Mouse (Mus musculus) CD4-positive, CD25-positive, alpha-beta regulatory T cell, adult 9 weeks (primary cell): Measurements from ENCODE around the gene Acly. TPM values are rescaled to one million over a fixed set of nuclear protein-coding genes. Genes with fewer than 3 reads are reported as not detected.

ENCODE experiments used
- polyA plus RNA-seq: library from polyadenylated mRNA; unstranded; fragments of 100-300 nt; shearing (Covaris generic); gene quantifications from one replicate; pipeline ENCODE4 v1.2.1, GENCODE M21; 2017

Acly gene
- polyA plus RNA-seq, result 206 TPM

GRCm38 (mm10) chr11:100527458-100528374 lies at the start of gene Acly:
TSS of gene Acly (minus strand) at chr11:100528000.

DNA sequence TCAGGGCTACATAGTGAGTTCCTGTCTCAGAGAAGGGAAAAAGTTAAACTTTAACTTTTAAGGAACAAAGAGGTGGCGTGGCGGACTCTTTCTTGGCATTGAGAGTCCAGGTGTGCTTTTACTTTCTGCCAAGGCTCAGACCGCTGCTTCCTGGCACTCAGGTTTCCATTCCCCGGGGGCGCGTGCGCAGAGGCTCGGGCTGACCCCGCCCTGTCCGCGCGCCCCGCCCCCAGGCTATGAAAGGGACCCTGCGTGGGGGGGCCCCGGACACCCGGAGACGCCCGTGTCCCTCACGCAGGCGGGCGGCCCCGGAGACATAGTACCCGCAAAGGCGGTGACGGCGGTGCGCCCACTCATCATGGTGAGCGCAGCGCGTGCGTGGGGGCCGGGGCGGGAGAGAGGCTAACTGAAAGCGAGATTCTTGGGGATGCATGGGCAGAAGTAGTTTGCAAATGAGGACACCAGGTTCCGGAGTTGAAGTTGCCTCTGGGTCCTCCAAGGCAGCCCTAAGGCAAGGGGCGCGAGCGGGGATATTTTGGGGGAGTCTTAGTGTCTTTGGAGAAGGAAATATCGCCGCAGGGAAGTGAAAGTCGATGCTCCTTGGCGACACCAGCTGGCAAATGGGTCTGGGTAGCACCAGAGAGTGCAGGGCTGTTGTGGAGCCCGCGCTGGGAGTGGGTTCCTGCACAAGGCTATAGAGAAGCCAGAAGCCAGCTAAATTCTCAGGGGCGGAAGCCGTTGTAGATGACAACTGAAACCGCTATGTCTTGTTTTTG lies 47.1 kb upstream of the Acly start, which contains the start of gene Cnp:
TSS of gene Cnp (plus strand) at position 197 of the 776 bp plus-strand sequence.

DNA sequence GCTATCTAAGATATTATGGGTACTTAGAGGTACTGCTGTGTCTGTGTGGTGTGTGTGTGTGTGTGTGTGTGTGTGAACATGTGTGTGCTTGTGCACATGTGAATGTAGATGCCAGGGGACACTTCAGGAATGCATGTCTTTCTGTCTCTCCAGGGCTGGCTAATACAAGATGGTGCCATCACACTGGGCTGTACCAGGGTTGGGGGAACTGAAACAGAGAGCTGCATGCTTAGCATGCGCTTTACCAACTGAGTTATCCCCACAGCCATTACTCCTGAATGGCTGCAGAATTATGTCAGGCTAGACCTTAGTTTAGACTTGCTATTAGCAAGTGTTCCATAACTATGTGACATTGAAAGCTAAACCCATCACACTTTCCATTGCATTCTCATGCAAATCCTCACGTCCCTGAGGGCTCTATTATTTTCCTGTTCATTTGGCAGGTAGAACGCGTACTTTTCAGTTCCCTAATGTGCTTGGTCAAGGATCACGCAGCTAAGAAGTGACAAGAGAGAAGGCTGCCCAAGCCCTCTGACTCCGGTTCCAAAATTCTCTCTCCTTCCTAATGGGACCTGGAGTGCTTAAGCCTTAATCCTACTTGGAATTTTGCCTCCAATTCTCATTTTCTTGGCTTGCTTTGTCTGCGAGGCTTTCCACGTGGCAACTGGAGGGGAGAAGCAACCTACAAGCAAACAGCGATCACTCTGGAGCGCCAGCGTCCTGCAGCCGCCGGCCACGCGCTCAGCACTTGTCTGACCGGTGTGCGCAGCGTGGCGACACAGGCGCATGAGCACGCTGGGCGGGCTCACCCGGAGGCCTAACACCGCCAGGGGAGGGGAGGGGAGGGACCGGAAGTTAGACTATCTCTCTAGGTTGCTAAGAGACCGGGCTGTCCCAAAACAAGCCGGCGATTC lies 17.3 kb upstream of the Acly start, which contains the start of gene Ttc25:
TSS of gene Ttc25 (plus strand) at position 776 of the 914 bp plus-strand sequence.

DNA sequence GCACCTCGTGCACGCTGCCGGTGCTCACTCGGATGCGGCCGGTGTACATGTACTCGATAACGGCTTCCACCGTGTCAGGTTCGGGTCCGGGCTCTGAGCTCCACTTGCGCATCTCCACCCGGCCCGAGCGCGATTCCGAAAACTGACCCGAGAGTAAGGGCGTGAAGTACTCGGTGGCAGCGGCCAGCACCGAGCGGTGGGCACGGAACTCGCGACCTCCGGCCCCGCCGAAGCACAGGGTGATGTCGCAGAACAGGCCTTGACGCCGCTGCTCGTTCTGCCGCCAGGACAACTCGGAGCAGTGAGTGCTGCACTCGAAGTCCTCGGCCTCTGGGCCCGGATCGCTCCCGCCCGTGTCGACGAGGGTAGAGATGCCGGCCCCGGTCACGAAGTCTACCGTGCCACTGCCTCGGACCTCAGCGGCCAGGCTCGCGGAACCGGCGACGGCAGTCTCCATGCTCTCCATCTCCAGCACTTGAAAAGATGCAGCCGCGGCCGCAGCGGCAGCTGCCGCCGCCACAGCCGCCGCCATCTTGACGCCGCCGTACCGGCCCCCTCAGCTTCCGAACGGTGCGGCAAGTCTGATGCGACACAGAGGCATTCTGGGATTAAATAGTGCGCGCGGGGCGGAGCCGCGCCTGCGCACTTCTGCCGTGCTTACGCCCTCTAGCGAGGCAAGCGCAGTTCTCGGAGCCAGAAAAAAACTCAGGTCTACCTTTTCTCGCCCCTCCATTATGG lies 55.4 kb downstream of the Acly start, which contains the start of gene Klhl11:
TSS of gene Klhl11 (minus strand) at position 545 of the 738 bp plus-strand sequence.

GRCm38 (mm10) chr11:100441797-100442196 lies 86.0 kb downstream of the Acly start, which contains the start of the genes Nt5c3b and Klhl10:
TSS of gene Nt5c3b (minus strand) at chr11:100441808.
TSS of gene Klhl10 (plus strand) at chr11:100441917.

Other genes with a start within 250 kb of the Acly start
- 3,233 TPM for gene Eif1, start 208.1 kb downstream of the Acly start, polyA plus RNA-seq
- not detected for gene Gast, start 193.6 kb downstream of the Acly start, polyA plus RNA-seq
- gene Hap1, start 171.9 kb downstream of the Acly start, polyA plus RNA-seq, result 2.6 TPM
- 2.5 TPM for gene Jup, start 130.2 kb downstream of the Acly start, polyA plus RNA-seq
- not detected for gene P3h4, start 113.2 kb downstream of the Acly start, polyA plus RNA-seq
- not detected for gene Fkbp10, start 112.3 kb downstream of the Acly start, polyA plus RNA-seq
- 166 TPM for gene Nt5c3b, start 86.2 kb downstream of the Acly start, polyA plus RNA-seq
- 0.45 TPM for gene Klhl10, start 86.1 kb downstream of the Acly start, polyA plus RNA-seq
- gene Klhl11, start 55.3 kb downstream of the Acly start, polyA plus RNA-seq, result 2.9 TPM
- gene Ttc25, start 17.6 kb upstream of the Acly start, polyA plus RNA-seq, result 0.15 TPM
- gene Cnp, start 46.9 kb upstream of the Acly start, polyA plus RNA-seq, result 425 TPM
- 33.4 TPM for gene Nkiras2, start 91.2 kb upstream of the Acly start, polyA plus RNA-seq
- 661 TPM for gene Dnajc7, start 92.2 kb upstream of the Acly start, polyA plus RNA-seq
- 0.33 TPM for gene Zfp385c, start 164.5 kb upstream of the Acly start, polyA plus RNA-seq
- 37.6 TPM for gene Dhx58, start 176.3 kb upstream of the Acly start, polyA plus RNA-seq
- gene Kat2a, start 184.5 kb upstream of the Acly start, polyA plus RNA-seq, result 30.4 TPM
- 1.2 TPM for gene Hspb9, start 185.8 kb upstream of the Acly start, polyA plus RNA-seq
- gene Rab5c, start 210.2 kb upstream of the Acly start, polyA plus RNA-seq, result 61.0 TPM
- 0.07 TPM for gene Kcnh4, start 231.9 kb upstream of the Acly start, polyA plus RNA-seq
- gene Hcrt, start 234.9 kb upstream of the Acly start, polyA plus RNA-seq, result not detected
- 5.4 TPM for gene Ghdc, start 243.0 kb upstream of the Acly start, polyA plus RNA-seq